Mouse (Mus musculus) testis, adult 2 months (tissue): Measurements from ENCODE around the gene Adtrp. TPM values are rescaled to one million over a fixed set of nuclear protein-coding genes. Genes with fewer than 3 reads are reported as not detected.

Source experiments
- H3K27ac ChIP-seq: fragments of 200-500 bp; 2 replicates; pipeline ENCODE4 v1.5.1; 2012; ENCODE audit warnings: low read depth, low read length; ENCODE audit not compliant: control insufficient read depth, insufficient read depth
- H3K27me3 ChIP-seq: fragments of 200-500 bp; 2 replicates; pipeline ENCODE4 v1.6.1; 2012; ENCODE audit warnings: mild to moderate bottlenecking, low read length, moderate library complexity; ENCODE audit not compliant: control insufficient read depth, insufficient read depth
- H3K36me3 ChIP-seq: fragments of 200-500 bp; 2 replicates; pipeline ENCODE4 v1.6.1; 2012; ENCODE audit warnings: mild to moderate bottlenecking, low read length; ENCODE audit not compliant: control insufficient read depth, insufficient read depth
- H3K4me1 ChIP-seq: fragments of 200-500 bp; 2 replicates; pipeline ENCODE4 v1.6.1; 2012; ENCODE audit warnings: low read length; ENCODE audit not compliant: control insufficient read depth, insufficient read depth
- H3K4me3 ChIP-seq: fragments of 200-500 bp; 2 replicates; pipeline ENCODE4 v1.5.1; 2012; ENCODE audit warnings: low read depth, mild to moderate bottlenecking, low read length, moderate library complexity, mixed read lengths; ENCODE audit not compliant: control insufficient read depth
- CTCF ChIP-seq: fragments of 200-500 bp; IDR thresholded peaks from 2 replicates; pipeline ENCODE4 v1.5.1; 2012; ENCODE audit warnings: low read depth, mild to moderate bottlenecking, inconsistent platforms, low read length, moderate library complexity; ENCODE audit not compliant: control insufficient read depth, insufficient read depth, insufficient replicate concordance
- POLR2A ChIP-seq: fragments of 200-500 bp; IDR thresholded peaks from 2 replicates; pipeline ENCODE4 v1.6.1; 2012; ENCODE audit warnings: low read depth, mild to moderate bottlenecking, inconsistent platforms, low read length, moderate library complexity; ENCODE audit not compliant: control insufficient read depth
- polyA plus RNA-seq: library from polyadenylated mRNA; depleted of rRNA; stranded (reverse); fragments of >200 nt; gene quantifications from 2 replicates; pipeline ENCODE4 v1.2.3, GENCODE M21; 2012

Gene Adtrp
- polyA plus RNA-seq, 1 experiment: 57.1 TPM

DNA sequence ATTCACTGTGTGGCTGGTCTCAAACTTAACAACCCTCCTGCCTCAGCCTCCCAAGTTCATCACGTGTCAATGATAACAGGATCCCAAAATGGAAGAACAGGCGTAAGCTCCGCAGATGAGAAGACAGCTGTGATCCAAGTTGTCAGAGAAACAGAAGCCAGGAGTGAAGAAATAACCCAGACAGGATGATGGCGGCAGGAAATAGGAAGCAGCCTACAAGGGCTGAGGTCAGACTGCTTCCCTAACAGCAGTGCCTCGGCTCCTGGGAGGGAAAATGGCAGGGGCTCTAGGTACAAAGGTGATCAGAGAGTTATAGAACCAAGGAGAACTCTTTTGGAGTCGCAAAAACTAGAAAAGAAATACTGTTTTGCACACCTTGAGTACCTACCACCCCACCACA is 54.6 kb downstream of the Adtrp start:
- H3K4me1 ChIP-seq: no peaks in the 10 kb centered on the region
- no peaks in the 10 kb centered on the region for H3K36me3 ChIP-seq
- TF ChIP-seq CTCF (no peak), POLR2A (no peak)
- no peak overlapping the region for H3K4me3 ChIP-seq
- no peaks in the 10 kb centered on the region for H3K27me3 ChIP-seq
- H3K27ac ChIP-seq: no peak overlapping the region

GRCm38 (mm10) chr13:41787863-41788536 is 59.5 kb downstream of the Adtrp start:
- Histone ChIP-seq H3K4me3 (no peak overlapping the region), H3K27ac (no peak overlapping the region), H3K27me3 (no peaks in the 10 kb centered on the region), H3K36me3 (no peaks in the 10 kb centered on the region), H3K4me1 (no peaks in the 10 kb centered on the region)
- TF ChIP-seq CTCF (no peak), POLR2A (no peak)

DNA sequence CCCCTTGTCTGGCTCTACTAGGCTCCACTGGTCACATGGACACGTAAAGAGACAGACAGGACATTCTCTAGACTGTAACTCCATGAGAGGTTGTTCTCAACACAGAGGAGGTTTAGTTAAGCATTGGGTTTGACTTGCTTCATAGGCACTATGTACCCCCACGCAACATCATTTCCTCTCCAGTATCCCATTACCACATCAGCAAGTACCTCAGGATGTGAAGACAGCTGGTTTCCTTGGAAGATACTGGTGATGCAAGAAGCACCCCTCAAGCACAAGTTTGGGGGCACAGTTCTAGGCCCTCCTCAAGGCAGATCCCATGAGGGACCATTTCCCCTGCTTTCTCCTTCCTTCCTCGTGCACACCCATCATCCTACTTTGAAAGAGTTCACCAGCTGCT is 60.8 kb downstream of the Adtrp start:
- Histone ChIP-seq H3K27me3 (no peaks in the 10 kb centered on the region), H3K4me3 (no peak overlapping the region), H3K4me1 (no peaks in the 10 kb centered on the region), H3K36me3 (no peaks in the 10 kb centered on the region), H3K27ac (no peak overlapping the region)
- TF ChIP-seq POLR2A (no peak), CTCF (no peak)

GRCm38 (mm10) chr13:41784889-41785701 is 62.4 kb downstream of the Adtrp start:
- Histone ChIP-seq H3K4me1 (no peaks in the 10 kb centered on the region), H3K27me3 (no peaks in the 10 kb centered on the region), H3K4me3 (no peak overlapping the region), H3K27ac (no peak overlapping the region), H3K36me3 (no peaks in the 10 kb centered on the region)
- no peak for TF ChIP-seq POLR2A
- no peak for TF ChIP-seq CTCF

DNA sequence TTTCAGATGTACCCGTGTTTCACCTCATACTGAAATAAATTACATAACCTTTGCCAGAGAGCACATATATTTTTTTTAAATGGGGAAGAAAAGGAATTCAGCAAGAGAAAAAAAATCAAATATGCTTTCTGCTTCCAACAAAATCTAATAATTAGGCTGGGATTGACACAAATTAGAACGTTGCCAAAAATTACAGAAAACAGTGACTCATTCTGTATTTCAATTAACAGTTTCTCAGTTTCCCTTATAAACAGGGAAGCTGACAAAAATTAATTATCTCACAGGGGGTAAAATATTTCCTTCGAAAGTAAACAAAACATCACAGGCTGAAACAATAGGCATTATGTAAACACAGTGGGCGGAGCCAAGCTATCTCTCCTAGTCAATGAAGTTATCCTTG is 67.2 kb downstream of the Adtrp start:
- Histone ChIP-seq H3K36me3 (no peaks in the 10 kb centered on the region), H3K4me1 (no peaks in the 10 kb centered on the region)

DNA sequence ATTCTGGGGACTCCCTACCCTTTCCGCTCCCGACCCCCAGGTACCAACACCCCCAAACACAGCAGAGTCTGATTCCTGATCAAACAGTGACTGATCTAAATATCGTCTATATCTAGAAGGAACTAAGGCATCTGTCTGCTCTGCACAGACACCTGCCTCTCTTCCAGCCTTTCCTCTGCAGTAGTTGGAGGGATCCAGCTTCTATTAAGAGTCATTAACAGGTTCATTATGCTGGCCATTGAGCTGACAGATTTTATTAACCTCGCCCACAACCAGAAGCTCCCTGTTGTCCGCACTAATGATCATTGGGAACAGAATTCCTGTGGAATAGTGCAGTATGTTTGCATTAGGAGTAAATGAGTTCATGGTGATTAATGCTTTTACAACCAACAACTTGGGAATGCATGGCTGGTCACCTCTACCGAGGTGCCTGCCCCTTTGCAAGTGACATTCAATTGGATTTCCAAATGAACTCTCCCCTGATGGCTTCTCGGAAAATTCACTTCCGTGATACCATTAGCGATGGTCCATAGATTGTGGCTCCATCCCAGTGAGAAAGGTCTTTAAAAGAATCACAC is 67.8 kb downstream of the Adtrp start:
- no peak for TF ChIP-seq CTCF
- no peak for TF ChIP-seq POLR2A
- Histone ChIP-seq H3K36me3 (no peaks in the 10 kb centered on the region), H3K27me3 (no peaks in the 10 kb centered on the region), H3K4me3 (no peak overlapping the region), H3K27ac (no peak overlapping the region), H3K4me1 (no peaks in the 10 kb centered on the region)

More for the DNA sequence above, 67.2 kb downstream of the Adtrp start:
- no peak overlapping the region for H3K4me3 ChIP-seq
- TF ChIP-seq CTCF (no peak), POLR2A (no peak)
- no peaks in the 10 kb centered on the region for H3K27me3 ChIP-seq
- no peak overlapping the region for H3K27ac ChIP-seq

- Histone ChIP-seq H3K4me1 (no peaks in the 10 kb centered on the region), H3K36me3 (no peaks in the 10 kb centered on the region), H3K4me3 (no peak overlapping the region), H3K27me3 (no peaks in the 10 kb centered on the region), H3K27ac (no peak overlapping the region)
- no peak for TF ChIP-seq CTCF
- no peak for TF ChIP-seq POLR2A
Observed at GRCm38 (mm10) chr13:41773812-41774376, 73.6 kb downstream of the Adtrp start.
